Mouse (Mus musculus) liver, embryonic 15.5 days (tissue): Measurements from ENCODE around the gene Myh9. TPM values are rescaled to one million over a fixed set of nuclear protein-coding genes. Genes with fewer than 3 reads are reported as not detected.

Experiments
- ATAC-seq: fragments of 200-750 bp; cut with Nextera tagmentation; 2 replicates; pipeline ENCODE4 v1.8.0; 2017; ENCODE audit warnings: moderate number of reproducible peaks, mild to moderate bottlenecking, moderate library complexity; ENCODE audit not compliant: insufficient read depth
- H3K27ac ChIP-seq: fragments of 300-500 bp; sonication (generic); replicated peaks from 2 replicates; pipeline ENCODE4 v1.5.1; 2015; ENCODE audit warnings: mild to moderate bottlenecking, inconsistent platforms
- H3K27me3 ChIP-seq: fragments of 300-500 bp; sonication (generic); 2 replicates; pipeline ENCODE4 v1.6.1; 2015; ENCODE audit warnings: mild to moderate bottlenecking, inconsistent platforms
- H3K36me3 ChIP-seq: fragments of 300-500 bp; sonication (generic); replicated peaks from 2 replicates; pipeline ENCODE4 v1.6.1; 2015; ENCODE audit warnings: moderate library complexity, mild to moderate bottlenecking, inconsistent platforms
- H3K4me1 ChIP-seq: fragments of 300-500 bp; sonication (generic); replicated peaks from 2 replicates; pipeline ENCODE4 v1.6.1; 2015; ENCODE audit warnings: inconsistent platforms
- H3K4me2 ChIP-seq: fragments of 300-500 bp; sonication (generic); 2 replicates; pipeline ENCODE4 v1.6.1; 2015; ENCODE audit warnings: moderate library complexity, mild to moderate bottlenecking, inconsistent platforms
- H3K4me3 ChIP-seq: fragments of 300-500 bp; sonication (generic); replicated peaks from 2 replicates; pipeline ENCODE4 v1.5.1; 2015; ENCODE audit warnings: mild to moderate bottlenecking, inconsistent platforms
- H3K9ac ChIP-seq: fragments of 300-500 bp; sonication (generic); 2 replicates; pipeline ENCODE4 v1.6.1; 2015; ENCODE audit warnings: moderate library complexity, mild to moderate bottlenecking, inconsistent platforms
- H3K9me3 ChIP-seq: fragments of 300-500 bp; sonication (generic); replicated peaks from 2 replicates; pipeline ENCODE4 v1.6.1; 2016; ENCODE audit warnings: inconsistent platforms
- WGBS: fragments of 180-500 bp; shearing (Covaris S2); methylation state at CpG from one replicate; pipeline ENCODE4 v1.1.7; 2015; ENCODE audit warnings: mixed read lengths; ENCODE audit not compliant: insufficient replicate concordance; 5-methylcytosine and 5-hydroxymethylcytosine counted together
- polyA plus RNA-seq: library from polyadenylated mRNA; unstranded; fragments of >200 nt; fragmentation: Nextera tagmentation; extraction: Ambion mirVana; gene quantifications from 2 replicates; pipeline ENCODE4 v1.2.1, GENCODE M21; 2015

The Myh9 gene
- polyA plus RNA-seq, 1 experiment from 2014 or later = 19.5 TPM

- peaks cover 22% of the 10 kb centered on the region for H3K4me1 ChIP-seq
- H3K36me3 ChIP-seq = peaks cover 96% of the 10 kb centered on the region
- no peak for ATAC-seq
- no peaks in the 10 kb centered on the region for H3K9me3 ChIP-seq
- no peaks in the 10 kb centered on the region for H3K27me3 ChIP-seq
- no peak overlapping the region for H3K4me3 ChIP-seq
- H3K4me2 ChIP-seq = no peak overlapping the region
- no peak overlapping the region for H3K9ac ChIP-seq
- no peak overlapping the region for H3K27ac ChIP-seq
- 83% methylated on average over 13 of the region's 13 CpGs for WGBS
These were observed 47.0 kb downstream of the Myh9 start for GRCm38 (mm10) chr15:77794908-77795356.

GRCm38 (mm10) chr15:77794138-77794907, 47.7 kb downstream of the Myh9 start:
- Histone ChIP-seq H3K36me3 (peaks cover 97% of the 10 kb centered on the region), H3K4me1 (peaks cover 16% of the 10 kb centered on the region)

GRCm38 (mm10) chr15:77793554-77793953, 48.4 kb downstream of the Myh9 start:
- H3K36me3 ChIP-seq = peaks cover 99% of the 10 kb centered on the region
- WGBS = 87% methylated on average over 7 of the region's 7 CpGs
- H3K4me2 ChIP-seq = no peak overlapping the region
- H3K27ac ChIP-seq = no peak overlapping the region
- no peak overlapping the region for H3K4me3 ChIP-seq
- H3K9ac ChIP-seq = no peak overlapping the region
- no peaks in the 10 kb centered on the region for H3K9me3 ChIP-seq
- H3K4me1 ChIP-seq = peaks cover 8% of the 10 kb centered on the region
- no peaks in the 10 kb centered on the region for H3K27me3 ChIP-seq
- no peak for ATAC-seq

More at GRCm38 (mm10) chr15:77794138-77794907, 47.7 kb downstream of the Myh9 start:
- H3K27me3 ChIP-seq = no peaks in the 10 kb centered on the region
- no peak for ATAC-seq
- H3K9me3 ChIP-seq = no peaks in the 10 kb centered on the region
- no peak overlapping the region for H3K27ac ChIP-seq
- H3K4me3 ChIP-seq = no peak overlapping the region
- WGBS = 82% methylated on average over 13 of the region's 13 CpGs
- H3K9ac ChIP-seq = no peak overlapping the region
- H3K4me2 ChIP-seq = no peak overlapping the region

GRCm38 (mm10) chr15:77793094-77793493, 48.9 kb downstream of the Myh9 start:
- Histone ChIP-seq H3K4me2 (no peak overlapping the region), H3K27me3 (no peaks in the 10 kb centered on the region), H3K9me3 (no peaks in the 10 kb centered on the region), H3K4me1 (peaks cover 3% of the 10 kb centered on the region), H3K27ac (no peak overlapping the region), H3K36me3 (peaks cover 99% of the 10 kb centered on the region), H3K4me3 (no peak overlapping the region), H3K9ac (no peak overlapping the region)
- ATAC-seq = no peak
- WGBS = 82% methylated on average over 4 of the region's 4 CpGs

- 85% methylated on average over 9 of the region's 9 CpGs for WGBS
- ATAC-seq = no peak
- Histone ChIP-seq H3K9me3 (no peaks in the 10 kb centered on the region), H3K4me2 (no peak overlapping the region), H3K27me3 (no peaks in the 10 kb centered on the region), H3K4me1 (no peaks in the 10 kb centered on the region), H3K9ac (no peak overlapping the region), H3K36me3 (peaks cover 100% of the 10 kb centered on the region), H3K27ac (no peak overlapping the region), H3K4me3 (no peak overlapping the region)
These were observed 49.9 kb downstream of the Myh9 start for GRCm38 (mm10) chr15:77792056-77792455.

GRCm38 (mm10) chr15:77790656-77791405, 51.1 kb downstream of the Myh9 start:
- Histone ChIP-seq H3K4me3 (no peak overlapping the region), H3K27me3 (no peaks in the 10 kb centered on the region), H3K4me1 (no peaks in the 10 kb centered on the region), H3K4me2 (no peak overlapping the region), H3K9ac (no peak overlapping the region), H3K36me3 (peaks cover 100% of the 10 kb centered on the region), H3K27ac (no peak overlapping the region), H3K9me3 (no peaks in the 10 kb centered on the region)
- no peak for ATAC-seq
- 91% methylated on average over 21 of the region's 21 CpGs for WGBS

GRCm38 (mm10) chr15:77789186-77789585, 52.8 kb downstream of the Myh9 start:
- ATAC-seq = no peak
- 61% methylated on average over 3 of the region's 3 CpGs for WGBS
- peaks cover 100% of the 10 kb centered on the region for H3K36me3 ChIP-seq

GRCm38 (mm10) chr15:77788356-77788755, 53.6 kb downstream of the Myh9 start:
- Histone ChIP-seq H3K27me3 (no peaks in the 10 kb centered on the region), H3K27ac (no peak overlapping the region), H3K9me3 (no peaks in the 10 kb centered on the region), H3K4me2 (no peak overlapping the region), H3K4me3 (no peak overlapping the region), H3K36me3 (peaks cover 100% of the 10 kb centered on the region), H3K9ac (no peak overlapping the region), H3K4me1 (no peaks in the 10 kb centered on the region)
- no peak for ATAC-seq
- 88% methylated on average over 6 of the region's 6 CpGs for WGBS

More at GRCm38 (mm10) chr15:77789186-77789585, 52.8 kb downstream of the Myh9 start:
- no peaks in the 10 kb centered on the region for H3K27me3 ChIP-seq
- no peak overlapping the region for H3K27ac ChIP-seq
- H3K4me2 ChIP-seq = no peak overlapping the region
- H3K9me3 ChIP-seq = no peaks in the 10 kb centered on the region
- no peaks in the 10 kb centered on the region for H3K4me1 ChIP-seq
- no peak overlapping the region for H3K9ac ChIP-seq
- H3K4me3 ChIP-seq = no peak overlapping the region

GRCm38 (mm10) chr15:77785807-77786206, 56.2 kb downstream of the Myh9 start:
- no peak for ATAC-seq
- 89% methylated on average over 1 of the region's 1 CpGs for WGBS

GRCm38 (mm10) chr15:77784039-77784824, 57.7 kb downstream of the Myh9 start:
- no peaks in the 10 kb centered on the region for H3K4me1 ChIP-seq
- H3K27me3 ChIP-seq = no peaks in the 10 kb centered on the region
- H3K9ac ChIP-seq = no peak overlapping the region
- no peak overlapping the region for H3K27ac ChIP-seq
- H3K4me3 ChIP-seq = no peak overlapping the region
- H3K4me2 ChIP-seq = no peak overlapping the region
- H3K9me3 ChIP-seq = no peaks in the 10 kb centered on the region
- ATAC-seq = no peak
- WGBS = 79% methylated on average over 22 of the region's 22 CpGs
- H3K36me3 ChIP-seq = peaks cover 100% of the 10 kb centered on the region

More at GRCm38 (mm10) chr15:77785807-77786206, 56.2 kb downstream of the Myh9 start:
- H3K4me1 ChIP-seq = no peaks in the 10 kb centered on the region
- no peak overlapping the region for H3K9ac ChIP-seq
- H3K4me3 ChIP-seq = no peak overlapping the region
- no peaks in the 10 kb centered on the region for H3K9me3 ChIP-seq
- H3K4me2 ChIP-seq = no peak overlapping the region
- no peaks in the 10 kb centered on the region for H3K27me3 ChIP-seq
- H3K36me3 ChIP-seq = peaks cover 100% of the 10 kb centered on the region
- no peak overlapping the region for H3K27ac ChIP-seq
